Mouse (Mus musculus) lung, postnatal 10 days (tissue): ENCODE measurements around the gene Dus1l.
A peak's percentile ranks its signal among the peaks of the same experiment; 100 is the strongest.
"Not testable (repeated sequence)": the region's sequence is repeated elsewhere in the genome, so short reads cannot be mapped to it uniquely, and the experiment has no call there.

ENCODE experiments used
- DNase-seq: peaks from one replicate; pipeline ENCODE4 v3.0.0; 2021

Dus1l gene

GRCm38 (mm10) chr11:120775774-120776469 lies 20.3 kb downstream of the Dus1l start:
- peak; percentile 96 for DNase-seq

- no peak for DNase-seq
Measured at GRCm38 (mm10) chr11:120773463-120774190, 22.6 kb downstream of the Dus1l start.

- no peak for DNase-seq
Measured at GRCm38 (mm10) chr11:120772749-120773148, 23.5 kb downstream of the Dus1l start.

GRCm38 (mm10) chr11:120768206-120768605 lies 28.0 kb downstream of the Dus1l start:
- DNase-seq, result no peak

- not testable (repeated sequence) for DNase-seq
Measured at GRCm38 (mm10) chr11:120767023-120767422, 29.2 kb downstream of the Dus1l start.

- DNase-seq, result not testable (repeated sequence)
Measured at GRCm38 (mm10) chr11:120763121-120763999, 32.8 kb downstream of the Dus1l start.

GRCm38 (mm10) chr11:120762672-120763041 lies 33.5 kb downstream of the Dus1l start, which contains the start of gene Hmga1b:
Gene Hmga1b (plus strand): TSS chr11:120762794.
- not testable (repeated sequence) for DNase-seq

- DNase-seq, result no peak
Measured at GRCm38 (mm10) chr11:120761811-120762671, 34.2 kb downstream of the Dus1l start.

- DNase-seq, result no peak
Measured at GRCm38 (mm10) chr11:120760236-120760635, 36.0 kb downstream of the Dus1l start.

GRCm38 (mm10) chr11:120751606-120752005 lies 44.6 kb downstream of the Dus1l start:
- DNase-seq, result no peak

GRCm38 (mm10) chr11:120749430-120749829 lies 46.8 kb downstream of the Dus1l start:
- peak; percentile 59 for DNase-seq

GRCm38 (mm10) chr11:120747974-120748373 lies 48.2 kb downstream of the Dus1l start:
- DNase-seq, result no peak

- peak; percentile 71 for DNase-seq
Measured at GRCm38 (mm10) chr11:120744121-120744701, 52.0 kb downstream of the Dus1l start.

- no peak for DNase-seq
Measured at GRCm38 (mm10) chr11:120740981-120741380, 55.2 kb downstream of the Dus1l start.
